ENCODE assay signal across 8 mouse cellular contexts in the genomic region with DNA sequence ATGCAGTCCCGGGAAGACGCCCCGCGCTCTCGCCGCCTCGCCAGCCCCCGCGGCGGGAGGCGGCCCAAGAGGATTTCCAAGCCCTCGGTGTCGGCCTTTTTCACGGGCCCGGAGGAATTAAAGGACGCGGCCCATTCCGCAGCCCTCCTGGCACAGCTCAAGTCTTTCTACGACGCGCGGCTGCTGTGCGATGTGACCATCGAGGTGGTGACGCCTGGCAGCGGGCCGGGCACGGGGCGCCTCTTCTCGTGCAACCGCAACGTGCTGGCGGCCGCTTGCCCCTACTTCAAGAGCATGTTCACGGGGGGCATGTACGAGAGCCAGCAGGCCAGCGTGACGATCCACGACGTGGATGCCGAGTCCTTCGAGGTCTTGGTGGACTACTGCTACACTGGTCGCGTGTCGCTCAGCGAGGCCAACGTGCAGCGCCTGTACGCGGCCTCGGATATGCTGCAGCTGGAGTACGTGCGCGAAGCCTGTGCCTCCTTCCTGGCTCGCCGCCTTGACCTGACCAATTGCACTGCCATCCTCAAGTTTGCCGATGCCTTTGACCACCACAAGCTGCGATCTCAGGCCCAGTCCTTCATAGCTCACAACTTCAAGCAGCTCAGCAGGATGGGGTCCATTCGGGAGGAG. TPM values are rescaled to one million over a fixed set of nuclear protein-coding genes. Genes with fewer than 3 reads are reported as not detected.
DNase-seq lines count a peak whose midpoint lies in the region; ATAC-seq and TF ChIP-seq lines count a peak whose summit lies in the region.
"Not testable (repeated sequence)": the region's sequence is repeated elsewhere in the genome, so short reads cannot be mapped to it uniquely, and the experiment has no call there.

No protein-coding gene starts in this region.

- H3K27me3 ChIP-seq in forebrain, embryonic 13.5 days; heart, postnatal 0 days (ENCODE audit: control insufficient read depth, insufficient read depth, low read length); intestine, postnatal 0 days (replicated peaks; ENCODE audit: control insufficient read depth, insufficient read depth, low read length); limb, embryonic 15.5 days; small intestine, adult 2 months (ENCODE audit: control insufficient read depth, insufficient read depth, low read length): not testable (repeated sequence)

- DNase-seq in ES-E14 (ENCODE audit: low read depth, low spot score); heart, postnatal 0 days (ENCODE audit: low spot score): not testable (repeated sequence)
- DNase-seq in cerebellum, postnatal 10 days, result peak; percentile 50 to 53

- H3K9ac ChIP-seq in ES-E14 (ENCODE audit: insufficient read depth, low read depth, low read length, poor library complexity, severe bottlenecking), result peak overlapping the region; percentile 44
- peak overlapping the region; percentile 75 for H3K9ac ChIP-seq in forebrain, embryonic 13.5 days
- peak overlapping the region; percentile 57; the same call in 1 of the 2 replicates for H3K9ac ChIP-seq in heart, postnatal 0 days (replicated peaks; ENCODE audit: low read depth, low read length)
- not testable (repeated sequence) for H3K9ac ChIP-seq in intestine, postnatal 0 days (ENCODE audit: low read depth, low read length)
- peak overlapping the region; percentile 40; the same call in 1 of the 2 replicates for H3K9ac ChIP-seq in limb, embryonic 15.5 days

- H3K36me3 ChIP-seq in ES-E14 (ENCODE audit: control insufficient read depth, insufficient read depth, low read length, poor library complexity, severe bottlenecking); heart, postnatal 0 days (replicated peaks; ENCODE audit: control insufficient read depth, insufficient read depth, low read length); intestine, postnatal 0 days (ENCODE audit: control insufficient read depth, insufficient read depth); small intestine, adult 2 months (ENCODE audit: control insufficient read depth, insufficient read depth, low read length): not testable (repeated sequence)
- peaks cover 18% of the 10 kb centered on the region for H3K36me3 ChIP-seq in forebrain, embryonic 13.5 days (ENCODE audit: poor library complexity, severe bottlenecking)
- peaks cover 12% of the 10 kb centered on the region for H3K36me3 ChIP-seq in limb, embryonic 15.5 days

- not testable (repeated sequence) for TF ChIP-seq EP300 in heart, postnatal 0 days (IDR thresholded peaks at IDR 0.05; ENCODE audit: low read depth)

- not testable (repeated sequence) for H3K4me1 ChIP-seq in ES-E14 (ENCODE audit: control insufficient read depth in 2 of 2, insufficient read depth in 2 of 2, low read length in 2 of 2, poor library complexity in 1 of 2); forebrain, embryonic 13.5 days; heart, postnatal 0 days (ENCODE audit: control insufficient read depth, insufficient read depth); intestine, postnatal 0 days (replicated peaks; ENCODE audit: control insufficient read depth, insufficient read depth, low read length); limb, embryonic 15.5 days; small intestine, adult 2 months (ENCODE audit: control insufficient read depth, insufficient read depth, insufficient read length, low read length)

- 67% methylated on average over 12 of the region's 59 CpGs for WGBS in forebrain, embryonic 13.5 days
- WGBS in heart, postnatal 0 days, result 71% methylated on average over 5 of the region's 59 CpGs
- WGBS in intestine, postnatal 0 days, result 48% methylated on average over 7 of the region's 59 CpGs
- 71% methylated on average over 10 of the region's 59 CpGs for WGBS in limb, embryonic 15.5 days
- 26% methylated on average over 21 of the region's 59 CpGs for WGBS in small intestine, adult 2 months

- in situ Hi-C loops in ES-E14 (cut with MboI; ENCODE audit: low sequenced_read_pairs in 2 of 2, unreplicated experiment in 2 of 2), result not testable (repeated sequence)

- not testable (repeated sequence) for H3K9me3 ChIP-seq in ES-E14 (ENCODE audit: control insufficient read depth, insufficient read depth, low read depth, low read length); heart, postnatal 0 days (replicated peaks; ENCODE audit: control insufficient read depth, low read length); intestine, postnatal 0 days (ENCODE audit: control insufficient read depth); limb, embryonic 15.5 days
- H3K9me3 ChIP-seq in forebrain, embryonic 13.5 days (replicated peaks), result peaks cover 14% of the 10 kb centered on the region

- peak overlapping the region; percentile 55 to 63; a peak in 3 of 4 replicates for H3K4me3 ChIP-seq in ES-E14 (ENCODE audit: insufficient read depth in 1 of 2, low read depth in 1 of 2, low read length in 2 of 2, poor library complexity in 1 of 2, severe bottlenecking in 1 of 2)
- H3K4me3 ChIP-seq in forebrain, embryonic 13.5 days, result peak overlapping the region; percentile 59
- H3K4me3 ChIP-seq in heart, postnatal 0 days (ENCODE audit: low read depth, low read length), result peak overlapping the region; percentile 43
- peak overlapping the region; percentile 36 for H3K4me3 ChIP-seq in intestine, postnatal 0 days (ENCODE audit: low read depth, low read length)
- peak overlapping the region; percentile 53 for H3K4me3 ChIP-seq in limb, embryonic 15.5 days
- peak overlapping the region; percentile 57 for H3K4me3 ChIP-seq in small intestine, adult 2 months (ENCODE audit: low read depth, low read length)

- H3K27ac ChIP-seq in ES-E14 (ENCODE audit: insufficient read depth, low read depth, low read length, poor library complexity, severe bottlenecking), result not testable (repeated sequence)
- H3K27ac ChIP-seq in forebrain, embryonic 13.5 days, result peak overlapping the region; percentile 73
- peak overlapping the region; percentile 93 for H3K27ac ChIP-seq in heart, postnatal 0 days (ENCODE audit: low read depth)
- H3K27ac ChIP-seq in intestine, postnatal 0 days (ENCODE audit: low read depth, low read length), result peak overlapping the region; percentile 74
- H3K27ac ChIP-seq in limb, embryonic 15.5 days, result peak overlapping the region; percentile 87
- H3K27ac ChIP-seq in small intestine, adult 2 months (ENCODE audit: insufficient read depth, low read depth, low read length), result peak overlapping the region; percentile 15; the same call in 1 of the 2 replicates

- not testable (repeated sequence) for TF ChIP-seq CTCF in heart, postnatal 0 days (IDR thresholded peaks at IDR 0.05; ENCODE audit: low read depth); intestine, postnatal 0 days (IDR thresholded peaks at IDR 0.05; ENCODE audit: low read depth); small intestine, adult 2 months (IDR thresholded peaks at IDR 0.05; ENCODE audit: extremely low read depth, insufficient read length, insufficient replicate concordance, low read depth, low read length)

- peak overlapping the region; percentile 51 for H3K4me2 ChIP-seq in forebrain, embryonic 13.5 days
- H3K4me2 ChIP-seq in heart, postnatal 0 days (ENCODE audit: low read depth, low read length), result peak overlapping the region; percentile 54
- H3K4me2 ChIP-seq in intestine, postnatal 0 days (replicated peaks; ENCODE audit: low read depth), result peak overlapping the region; percentile 52
- H3K4me2 ChIP-seq in limb, embryonic 15.5 days, result peak overlapping the region; percentile 43

- peak; percentile 31 for ATAC-seq in forebrain, embryonic 13.5 days
- ATAC-seq in heart, postnatal 0 days (ENCODE audit: insufficient read depth, low read depth), result peak; percentile 40
- ATAC-seq in intestine, postnatal 0 days, result peak; percentile 52
- ATAC-seq in limb, embryonic 15.5 days (ENCODE audit: insufficient number of reproducible peaks, low FRiP score, low TSS enrichment, low read depth), result not testable (repeated sequence)
- ATAC-seq in megakaryocyte progenitor cell, adult 5-6 weeks (replicated peaks; ENCODE audit: poor library complexity), result peak; percentile 5; the same call in 1 of the 2 replicates

- TF ChIP-seq POLR2A in small intestine, adult 2 months (IDR thresholded peaks at IDR 0.05; ENCODE audit: low read depth, low read length), result not testable (repeated sequence)

RNA-seq across cellular contexts. Expression of a gene that starts 0.5 kb away (rescaled TPM):
- total RNA-seq in ES-E14 (2012; rRNA removed), result 5.6 and 6.3 TPM in 2 replicates
- polyA plus RNA-seq in forebrain, embryonic 13.5 days (2015; fragmentation: Nextera tagmentation; extraction: Ambion mirVana), result 16.0 and 16.6 TPM in 2 replicates
- total RNA-seq in heart, postnatal 0 days (2014; rRNA removed; ENCODE audit: low replicate concordance), result 12.2 and 18.8 TPM in 2 replicates
- 5.5 and 5.8 TPM in 2 replicates for polyA plus RNA-seq in heart, postnatal 0 days (2015; fragmentation: Nextera tagmentation; extraction: Ambion mirVana)
- 5.9 and 6.4 TPM in 2 replicates for polyA plus RNA-seq in intestine, postnatal 0 days (2015; fragmentation: Nextera tagmentation; extraction: Ambion mirVana)
- 11.7 and 12.3 TPM in 2 replicates for polyA plus RNA-seq in limb, embryonic 15.5 days (2015; fragmentation: Nextera tagmentation; extraction: Ambion mirVana)
- total RNA-seq in megakaryocyte progenitor cell, adult 5-6 weeks (2015), result 15.7 and 16.9 TPM in 2 replicates
- 14.3 and 14.9 TPM in 2 replicates for total RNA-seq in megakaryocyte progenitor cell, adult 5-6 weeks (2017)
- polyA plus RNA-seq in small intestine, adult 2 months (2012; rRNA removed), result 1.8 and 2.3 TPM in 2 replicates

RNA-seq across cellular contexts. Expression of a gene that starts 24.8 kb away (rescaled TPM):
- total RNA-seq in ES-E14 (2012; rRNA removed), result 2.1 and 3.9 TPM in 2 replicates
- 4.4 and 5.4 TPM in 2 replicates for polyA plus RNA-seq in forebrain, embryonic 13.5 days (2015; fragmentation: Nextera tagmentation; extraction: Ambion mirVana)
- 0.23 and 1.2 TPM in 2 replicates for total RNA-seq in heart, postnatal 0 days (2014; rRNA removed; ENCODE audit: low replicate concordance)
- polyA plus RNA-seq in heart, postnatal 0 days (2015; fragmentation: Nextera tagmentation; extraction: Ambion mirVana), result 0.48 and 0.58 TPM in 2 replicates
- 0.92 and 0.98 TPM in 2 replicates for polyA plus RNA-seq in intestine, postnatal 0 days (2015; fragmentation: Nextera tagmentation; extraction: Ambion mirVana)
- 2.2 and 2.6 TPM in 2 replicates for polyA plus RNA-seq in limb, embryonic 15.5 days (2015; fragmentation: Nextera tagmentation; extraction: Ambion mirVana)
- 4.7 and 5.7 TPM in 2 replicates for total RNA-seq in megakaryocyte progenitor cell, adult 5-6 weeks (2015)
- total RNA-seq in megakaryocyte progenitor cell, adult 5-6 weeks (2017), result 5.1 and 6.6 TPM in 2 replicates
- 0.65 and 0.66 TPM in 2 replicates for polyA plus RNA-seq in small intestine, adult 2 months (2012; rRNA removed)

RNA-seq across cellular contexts. Expression of a gene that starts 29.3 kb away (rescaled TPM):
- total RNA-seq in ES-E14 (2012; rRNA removed), result 6.5 and 8.2 TPM in 2 replicates
- 9.8 and 11.3 TPM in 2 replicates for polyA plus RNA-seq in forebrain, embryonic 13.5 days (2015; fragmentation: Nextera tagmentation; extraction: Ambion mirVana)
- 6.7 and 8.4 TPM in 2 replicates for total RNA-seq in heart, postnatal 0 days (2014; rRNA removed; ENCODE audit: low replicate concordance)
- polyA plus RNA-seq in heart, postnatal 0 days (2015; fragmentation: Nextera tagmentation; extraction: Ambion mirVana), result 11.4 and 11.9 TPM in 2 replicates
- polyA plus RNA-seq in intestine, postnatal 0 days (2015; fragmentation: Nextera tagmentation; extraction: Ambion mirVana), result 4.9 and 5.1 TPM in 2 replicates
- polyA plus RNA-seq in limb, embryonic 15.5 days (2015; fragmentation: Nextera tagmentation; extraction: Ambion mirVana), result 9.8 and 10.5 TPM in 2 replicates
- 15.4 and 19.5 TPM in 2 replicates for total RNA-seq in megakaryocyte progenitor cell, adult 5-6 weeks (2015)
- total RNA-seq in megakaryocyte progenitor cell, adult 5-6 weeks (2017), result 23.7 and 24.7 TPM in 2 replicates
- 0.15 and 0.32 TPM in 2 replicates for polyA plus RNA-seq in small intestine, adult 2 months (2012; rRNA removed)

RNA-seq across cellular contexts. Expression of a gene that starts 36.3 kb away (rescaled TPM):
- total RNA-seq in ES-E14 (2012; rRNA removed), result 13.5 and 21.9 TPM in 2 replicates
- 38.9 and 42.7 TPM in 2 replicates for polyA plus RNA-seq in forebrain, embryonic 13.5 days (2015; fragmentation: Nextera tagmentation; extraction: Ambion mirVana)
- total RNA-seq in heart, postnatal 0 days (2014; rRNA removed; ENCODE audit: low replicate concordance), result 0.81 and 1.6 TPM in 2 replicates
- 11.3 and 14.8 TPM in 2 replicates for polyA plus RNA-seq in heart, postnatal 0 days (2015; fragmentation: Nextera tagmentation; extraction: Ambion mirVana)
- 16.7 and 16.8 TPM in 2 replicates for polyA plus RNA-seq in intestine, postnatal 0 days (2015; fragmentation: Nextera tagmentation; extraction: Ambion mirVana)
- polyA plus RNA-seq in limb, embryonic 15.5 days (2015; fragmentation: Nextera tagmentation; extraction: Ambion mirVana), result 36.9 and 40.5 TPM in 2 replicates
- total RNA-seq in megakaryocyte progenitor cell, adult 5-6 weeks (2015), result 65.7 and 71.2 TPM in 2 replicates
- 30.7 and 49.9 TPM in 2 replicates for total RNA-seq in megakaryocyte progenitor cell, adult 5-6 weeks (2017)
- 0.24 and 0.28 TPM in 2 replicates for polyA plus RNA-seq in small intestine, adult 2 months (2012; rRNA removed)

RNA-seq across cellular contexts. Expression of a gene that starts 54.1 kb away (rescaled TPM):
- 4.4 and 5.3 TPM in 2 replicates for total RNA-seq in ES-E14 (2012; rRNA removed)
- polyA plus RNA-seq in forebrain, embryonic 13.5 days (2015; fragmentation: Nextera tagmentation; extraction: Ambion mirVana), result 3.0 and 3.7 TPM in 2 replicates
- 11.0 and 13.2 TPM in 2 replicates for total RNA-seq in heart, postnatal 0 days (2014; rRNA removed; ENCODE audit: low replicate concordance)
- 7.0 and 7.4 TPM in 2 replicates for polyA plus RNA-seq in heart, postnatal 0 days (2015; fragmentation: Nextera tagmentation; extraction: Ambion mirVana)
- 19.2 and 20.0 TPM in 2 replicates for polyA plus RNA-seq in intestine, postnatal 0 days (2015; fragmentation: Nextera tagmentation; extraction: Ambion mirVana)
- 14.7 and 18.1 TPM in 2 replicates for polyA plus RNA-seq in limb, embryonic 15.5 days (2015; fragmentation: Nextera tagmentation; extraction: Ambion mirVana)
- 96.8 and 98.3 TPM in 2 replicates for total RNA-seq in megakaryocyte progenitor cell, adult 5-6 weeks (2015)
- total RNA-seq in megakaryocyte progenitor cell, adult 5-6 weeks (2017), result 178 and 189 TPM in 2 replicates
- polyA plus RNA-seq in small intestine, adult 2 months (2012; rRNA removed), result 6.4 and 20.1 TPM in 2 replicates
